Mouse (Mus musculus) cortical plate, adult 2 months (tissue): ENCODE results near the gene Celf2. TPM values are rescaled to one million over a fixed set of nuclear protein-coding genes. Genes with fewer than 3 reads are reported as not detected.
"Not testable (repeated sequence)": the region's sequence is repeated elsewhere in the genome, so short reads cannot be mapped to it uniquely, and the experiment has no call there.

Experiments used
- H3K27ac ChIP-seq: fragments of 200-500 bp; 2 replicates; pipeline ENCODE4 v1.5.1; 2012; ENCODE audit warnings: low read length, control low read depth, inconsistent platforms; ENCODE audit not compliant: insufficient read depth
- H3K4me1 ChIP-seq: fragments of 200-500 bp; 2 replicates; pipeline ENCODE4 v1.6.1; 2011; ENCODE audit warnings: low read length; ENCODE audit not compliant: control insufficient read depth, insufficient read depth
- H3K4me3 ChIP-seq: fragments of 200-500 bp; 2 replicates; pipeline ENCODE4 v1.5.1; 2011; ENCODE audit warnings: mild to moderate bottlenecking, low read length, control low read depth; ENCODE audit not compliant: insufficient read depth
- CTCF ChIP-seq: fragments of 200-500 bp; IDR thresholded peaks from 2 replicates; pipeline ENCODE4 v1.5.1; 2011; ENCODE audit warnings: mild to moderate bottlenecking, control low read depth, low read length; ENCODE audit not compliant: insufficient read depth; ENCODE audit errors: extremely low read depth
- POLR2A ChIP-seq: fragments of 200-500 bp; IDR thresholded peaks from 2 replicates; pipeline ENCODE4 v1.6.1; 2011; ENCODE audit warnings: mild to moderate bottlenecking, low read length, control low read depth; ENCODE audit not compliant: insufficient read depth; ENCODE audit errors: extremely low read depth
- polyA plus RNA-seq: library from polyadenylated mRNA; depleted of rRNA; stranded (reverse); fragments of >200 nt; gene quantifications from 2 replicates; pipeline ENCODE4 v1.2.3, GENCODE M21; 2012; rRNA removed

The Celf2 gene
- 180 and 181 TPM in 2 replicates for polyA plus RNA-seq

GRCm38 (mm10) chr2:7509463-7509862 lies at the start of gene Celf2:
TSS of gene Celf2 (minus strand) at chr2:7509563.
- not testable (repeated sequence) for H3K4me1 ChIP-seq, H3K27ac ChIP-seq, H3K4me3 ChIP-seq

DNA sequence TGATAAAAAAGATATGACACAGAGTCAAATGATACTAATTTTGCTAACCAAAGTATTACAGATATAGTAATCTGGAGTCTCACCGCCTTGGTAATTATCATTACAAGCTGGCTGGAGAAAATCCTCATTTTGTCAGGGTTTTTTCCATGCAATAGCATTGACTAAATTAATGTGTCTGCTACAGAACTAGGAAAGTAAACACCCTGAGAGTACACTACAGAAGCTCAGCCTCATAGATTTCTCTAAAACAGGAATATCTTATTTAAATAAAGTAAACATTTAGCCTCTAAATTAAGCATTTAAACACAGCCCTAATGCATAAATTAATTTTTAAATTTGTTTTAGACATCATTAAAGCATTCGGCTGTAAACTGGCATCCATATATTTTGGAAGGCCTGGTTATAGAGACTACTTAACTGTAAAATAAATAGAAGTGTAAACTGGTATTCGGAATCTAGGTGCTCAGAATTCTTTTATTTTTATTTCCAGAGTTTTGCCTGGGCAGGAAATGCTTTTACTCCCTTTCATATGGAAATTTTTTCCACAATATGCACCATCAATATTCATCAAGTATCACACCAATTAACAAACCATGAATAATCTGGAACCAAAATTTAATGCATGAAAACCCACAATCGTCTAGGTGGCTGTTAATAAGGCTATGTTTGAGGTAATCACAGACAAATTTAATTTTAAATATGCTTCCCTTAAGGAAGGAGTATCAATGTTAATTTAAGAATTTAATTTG lies 46.0 kb upstream of the Celf2 start:
- Histone ChIP-seq H3K4me1 (no peaks in the 10 kb centered on the region), H3K4me3 (no peak overlapping the region), H3K27ac (no peak overlapping the region)
- TF ChIP-seq CTCF: no peak
- TF ChIP-seq POLR2A: no peak

DNA sequence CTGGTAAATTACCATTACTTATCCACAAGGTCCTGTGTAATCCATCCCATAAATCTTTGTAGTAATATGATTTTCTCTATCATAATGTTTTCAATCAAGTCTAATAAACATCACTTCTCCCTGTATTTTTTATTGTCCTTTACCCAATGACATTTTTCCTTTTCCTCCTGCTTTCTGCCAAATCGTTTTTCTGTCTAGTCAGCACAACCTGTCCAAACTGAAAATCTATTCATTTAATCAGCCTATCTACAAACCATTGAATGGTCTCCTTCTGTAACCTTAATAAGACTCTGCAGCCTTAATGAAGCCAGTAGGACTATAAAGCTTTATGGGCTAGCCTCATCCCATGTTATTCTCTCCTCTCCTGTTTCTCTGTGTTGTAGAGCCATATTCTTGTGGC lies 45.2 kb upstream of the Celf2 start:
- Histone ChIP-seq H3K27ac (no peak overlapping the region), H3K4me1 (no peaks in the 10 kb centered on the region), H3K4me3 (no peak overlapping the region)
- no peak for TF ChIP-seq CTCF
- TF ChIP-seq POLR2A: no peak

GRCm38 (mm10) chr2:7552887-7553286 lies 43.5 kb upstream of the Celf2 start:
- H3K4me3 ChIP-seq: no peak overlapping the region
- no peak for TF ChIP-seq CTCF
- no peak for TF ChIP-seq POLR2A
- no peaks in the 10 kb centered on the region; the same call in 1 of the 2 replicates for H3K4me1 ChIP-seq
- no peak overlapping the region for H3K27ac ChIP-seq

DNA sequence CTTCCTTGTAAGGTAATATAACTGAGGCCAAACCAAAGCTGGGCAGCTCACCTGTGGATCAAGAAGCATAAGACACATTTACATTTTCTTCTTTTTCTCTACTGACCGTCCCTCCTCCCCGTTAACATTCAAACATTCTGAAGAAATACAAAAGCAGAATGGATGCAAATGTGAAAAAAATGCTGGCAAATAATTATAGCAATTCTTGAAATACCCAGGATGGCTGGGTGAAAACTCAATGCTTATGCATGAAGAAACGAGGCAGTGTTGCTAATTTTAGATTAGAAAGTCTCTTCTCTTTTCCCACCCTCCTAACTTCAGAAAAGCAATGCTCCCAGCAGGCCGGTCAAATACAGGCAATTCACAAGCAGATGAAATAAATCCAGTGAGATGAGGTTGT lies 39.5 kb upstream of the Celf2 start:
- no peak for TF ChIP-seq POLR2A
- no peak for TF ChIP-seq CTCF
- no peaks in the 10 kb centered on the region; the same call in 1 of the 2 replicates for H3K4me1 ChIP-seq
- H3K4me3 ChIP-seq: no peak overlapping the region
- H3K27ac ChIP-seq: peak overlapping the region; percentile 51

DNA sequence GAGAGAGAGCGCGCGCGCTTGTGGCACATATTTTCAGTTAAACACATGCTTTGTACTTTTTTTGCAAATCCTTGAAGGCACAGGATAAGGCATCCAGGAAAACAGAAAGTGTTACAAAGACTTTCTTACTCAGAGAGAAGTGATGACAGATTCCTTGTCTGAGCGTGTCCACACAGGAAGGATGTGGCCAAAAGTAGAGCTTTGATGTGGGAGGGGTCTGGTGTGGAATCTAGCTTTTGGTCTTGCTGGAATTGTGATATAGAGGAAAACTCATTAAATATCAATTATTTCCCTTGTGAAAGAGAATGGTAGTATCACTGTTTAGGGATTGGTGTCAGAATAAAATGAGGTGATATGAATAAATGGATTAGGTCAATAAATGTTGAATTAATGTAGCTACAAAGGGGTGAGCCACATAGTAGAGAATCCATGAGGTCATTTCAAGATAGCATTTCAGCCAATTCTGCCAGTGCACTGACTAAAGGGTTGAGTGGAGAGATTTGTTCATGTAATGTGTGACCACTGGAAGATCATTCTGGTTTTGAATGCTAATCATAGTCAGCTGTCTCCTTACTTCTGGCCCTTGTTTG lies 25.3 kb upstream of the Celf2 start:
- peaks cover 1% of the 10 kb centered on the region; the same call in 1 of the 2 replicates for H3K4me1 ChIP-seq
- no peak overlapping the region for H3K4me3 ChIP-seq
- H3K27ac ChIP-seq: no peak overlapping the region
- no peak for TF ChIP-seq POLR2A
- TF ChIP-seq CTCF: no peak

DNA sequence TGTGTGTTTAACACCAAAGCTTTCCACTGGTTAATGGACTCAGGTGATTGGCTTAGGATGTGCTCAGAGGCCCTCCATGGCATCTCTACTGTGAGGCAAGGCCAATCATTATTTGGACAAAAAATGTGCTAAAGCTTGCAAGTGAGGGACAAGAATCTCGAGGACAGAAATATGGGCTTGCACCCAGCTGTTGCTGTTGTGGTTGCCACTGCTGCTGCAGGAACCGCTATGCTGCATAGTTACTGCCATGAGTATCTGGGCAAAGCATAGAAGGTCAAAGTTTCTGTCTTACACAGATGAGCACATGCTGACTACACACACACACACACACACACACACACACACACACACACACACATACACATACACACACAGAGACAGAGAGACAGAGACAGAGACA lies 24.8 kb upstream of the Celf2 start:
- Histone ChIP-seq H3K4me1 (peaks cover 3% of the 10 kb centered on the region), H3K4me3 (no peak overlapping the region), H3K27ac (no peak overlapping the region)
- no peak for TF ChIP-seq POLR2A
- no peak for TF ChIP-seq CTCF

- TF ChIP-seq POLR2A (no peak), CTCF (no peak)
- H3K4me3 ChIP-seq: no peak overlapping the region
- H3K4me1 ChIP-seq: peaks cover 3% of the 10 kb centered on the region
- peak overlapping the region; percentile 96 for H3K27ac ChIP-seq
Observed at GRCm38 (mm10) chr2:7531185-7531960, 22.0 kb upstream of the Celf2 start.

- Histone ChIP-seq H3K27ac (peak overlapping the region; percentile 96), H3K4me3 (no peak overlapping the region), H3K4me1 (peaks cover 3% of the 10 kb centered on the region)
- TF ChIP-seq CTCF (no peak), POLR2A (no peak)
Observed at GRCm38 (mm10) chr2:7530461-7531184, 21.3 kb upstream of the Celf2 start.
